Mouse (Mus musculus) erythroblast, embryonic 14.5 days (primary cell): ENCODE measurements at regions not wholly inside any gene's neighbourhood (a gene's known extent, or its start where the extent isn't known, plus 50 kb on each side); places are given as distances from the start of the nearest gene placed in this dataset.

Source experiments
- GATA1 ChIP-seq: IDR thresholded peaks from 2 replicates; pipeline ENCODE4 v1.6.1; 2012; ENCODE audit warnings: low read length, inconsistent platforms, mixed read lengths
- TAL1 ChIP-seq: IDR thresholded peaks from 3 replicates; pipeline ENCODE4 v1.6.1; 2012; ENCODE audit warnings: low read length, inconsistent platforms, mixed read lengths

GRCm38 (mm10) chr12:25332384-25333035 lies 235.6 kb upstream of the Id2 start:
- TF ChIP-seq GATA1 (no peak), TAL1 (no peak)
